Mouse (Mus musculus) brain, embryonic 14.5 days (tissue): Measurements from ENCODE around the gene Tsku.

Source experiments
- CTCF ChIP-seq: fragments of 200-500 bp; IDR thresholded peaks from 2 replicates; pipeline ENCODE4 v1.5.1; 2012; ENCODE audit warnings: inconsistent platforms, mild to moderate bottlenecking, moderate library complexity, borderline replicate concordance; ENCODE audit not compliant: insufficient read depth, insufficient read length; ENCODE audit errors: extremely low read depth
- POLR2A ChIP-seq: fragments of 200-500 bp; IDR thresholded peaks from 2 replicates; pipeline ENCODE4 v1.6.1; 2012; ENCODE audit warnings: mild to moderate bottlenecking, inconsistent platforms, borderline replicate concordance; ENCODE audit not compliant: poor library complexity, insufficient read depth, insufficient read length, severe bottlenecking; ENCODE audit errors: extremely low read depth

DNA sequence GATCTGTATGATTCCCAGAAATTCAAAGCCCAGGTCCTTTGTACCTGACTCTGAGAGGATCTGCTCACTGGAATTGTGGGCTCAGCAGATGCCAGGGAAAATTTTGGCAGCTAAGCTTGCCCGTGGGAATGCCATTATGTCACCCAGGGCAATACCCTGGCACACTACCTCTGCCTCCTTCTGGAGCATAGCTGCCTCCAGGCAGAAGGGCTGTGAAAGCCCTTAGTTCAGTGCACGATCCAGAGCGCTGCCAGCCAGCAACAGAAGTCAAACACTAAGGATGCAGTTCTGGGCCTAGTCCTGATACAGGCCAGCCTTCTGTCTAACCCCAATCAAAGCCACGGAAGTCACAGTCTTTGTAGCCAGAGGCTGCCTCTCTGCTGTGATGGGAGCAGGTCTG lies 42.9 kb upstream of the Tsku start:
- no peak for TF ChIP-seq CTCF
- no peak for TF ChIP-seq POLR2A
